Mouse (Mus musculus) heart, embryonic 11.5 days (tissue): ENCODE results near the gene Nrp2. TPM values are rescaled to one million over a fixed set of nuclear protein-coding genes. Genes with fewer than 3 reads are reported as not detected.

Experiments
- ATAC-seq: fragments of 200-750 bp; cut with Nextera tagmentation; replicated peaks from 2 replicates; pipeline ENCODE4 v1.8.0; 2017; ENCODE audit warnings: moderate library complexity; ENCODE audit not compliant: insufficient number of reproducible peaks, low FRiP score, low TSS enrichment
- H3K27ac ChIP-seq: fragments of 300-500 bp; sonication (generic); 2 replicates; pipeline ENCODE4 v1.5.1; 2014; ENCODE audit warnings: mild to moderate bottlenecking, low read depth, low read length
- H3K27me3 ChIP-seq: fragments of 300-500 bp; sonication (generic); 2 replicates; pipeline ENCODE4 v1.6.1; 2014; ENCODE audit warnings: mild to moderate bottlenecking, low read length, mixed read lengths; ENCODE audit not compliant: control insufficient read depth, insufficient read depth
- H3K36me3 ChIP-seq: fragments of 300-500 bp; sonication (generic); 2 replicates; pipeline ENCODE4 v1.6.1; 2014; ENCODE audit warnings: mild to moderate bottlenecking, low read length, moderate library complexity, mixed read lengths; ENCODE audit not compliant: control insufficient read depth, insufficient read depth
- H3K4me1 ChIP-seq: fragments of 300-500 bp; sonication (generic); 2 replicates; pipeline ENCODE4 v1.6.1; 2014; ENCODE audit warnings: low read length; ENCODE audit not compliant: control insufficient read depth, insufficient read depth
- H3K4me2 ChIP-seq: fragments of 300-500 bp; sonication (generic); 2 replicates; pipeline ENCODE4 v1.6.1; 2014; ENCODE audit warnings: mild to moderate bottlenecking, moderate library complexity
- H3K4me3 ChIP-seq: fragments of 300-500 bp; sonication (generic); 2 replicates; pipeline ENCODE4 v1.5.1; 2014; ENCODE audit warnings: low read depth, low read length
- H3K9ac ChIP-seq: fragments of 300-500 bp; sonication (generic); 2 replicates; pipeline ENCODE4 v1.6.1; 2014; ENCODE audit warnings: mild to moderate bottlenecking, low read depth, low read length, moderate library complexity
- H3K9me3 ChIP-seq: fragments of 300-500 bp; sonication (generic); replicated peaks from 2 replicates; pipeline ENCODE4 v1.6.1; 2016; ENCODE audit warnings: low read length; ENCODE audit not compliant: control insufficient read depth
- WGBS: fragments of 180-500 bp; shearing (Covaris S2); extraction: QIAGEN DNeasy Blood & Tissue Kit; methylation state at CpG from one replicate; pipeline ENCODE4 v1.1.7; 2014; ENCODE audit not compliant: insufficient replicate concordance; 5-methylcytosine and 5-hydroxymethylcytosine counted together
- polyA plus RNA-seq: library from polyadenylated mRNA; unstranded; fragments of >200 nt; fragmentation: Nextera tagmentation; extraction: Ambion mirVana; gene quantifications from 2 replicates; pipeline ENCODE4 v1.2.1, GENCODE M21; 2014

Gene Nrp2
- polyA plus RNA-seq, 1 experiment from 2014 or later: 5.5 TPM

- Histone ChIP-seq H3K27ac (no peak overlapping the region), H3K27me3 (no peaks in the 10 kb centered on the region), H3K4me2 (no peak overlapping the region), H3K4me3 (no peak overlapping the region), H3K36me3 (no peaks in the 10 kb centered on the region), H3K9me3 (no peaks in the 10 kb centered on the region), H3K9ac (no peak overlapping the region), H3K4me1 (peaks cover 8% of the 10 kb centered on the region)
- no peak for ATAC-seq
- 22% methylated on average over 5 of the region's 5 CpGs for WGBS
Measured at GRCm38 (mm10) chr1:62786255-62786654, 83.2 kb downstream of the Nrp2 start.

GRCm38 (mm10) chr1:62787546-62787945, 84.5 kb downstream of the Nrp2 start:
- H3K36me3 ChIP-seq: no peaks in the 10 kb centered on the region
- H3K27me3 ChIP-seq: no peaks in the 10 kb centered on the region
- H3K4me1 ChIP-seq: no peaks in the 10 kb centered on the region
- H3K4me2 ChIP-seq: no peak overlapping the region
- WGBS: 83% methylated on average over 10 of the region's 10 CpGs
- H3K27ac ChIP-seq: no peak overlapping the region
- no peak overlapping the region for H3K4me3 ChIP-seq
- H3K9ac ChIP-seq: no peak overlapping the region
- no peaks in the 10 kb centered on the region for H3K9me3 ChIP-seq
- no peak for ATAC-seq

- peak overlapping the region; percentile 33; the same call in 1 of the 2 replicates for H3K4me2 ChIP-seq
- H3K27ac ChIP-seq: no peak overlapping the region
- H3K9me3 ChIP-seq: no peaks in the 10 kb centered on the region
- 34% methylated on average over 19 of the region's 19 CpGs for WGBS
- H3K9ac ChIP-seq: no peak overlapping the region
- no peaks in the 10 kb centered on the region for H3K36me3 ChIP-seq
- no peaks in the 10 kb centered on the region for H3K27me3 ChIP-seq
- no peak overlapping the region for H3K4me3 ChIP-seq
- ATAC-seq: no peak
- H3K4me1 ChIP-seq: peaks cover 9% of the 10 kb centered on the region; the same call in 1 of the 2 replicates
Measured at GRCm38 (mm10) chr1:62794223-62794895, 91.3 kb downstream of the Nrp2 start.

GRCm38 (mm10) chr1:62794896-62795255, 91.8 kb downstream of the Nrp2 start:
- 37% methylated on average over 2 of the region's 2 CpGs for WGBS

GRCm38 (mm10) chr1:62795307-62796037, 92.4 kb downstream of the Nrp2 start:
- Histone ChIP-seq H3K36me3 (no peaks in the 10 kb centered on the region), H3K9ac (peak overlapping the region; percentile 70), H3K9me3 (no peaks in the 10 kb centered on the region), H3K27me3 (no peaks in the 10 kb centered on the region), H3K4me2 (peak overlapping the region; percentile 57), H3K27ac (no peak overlapping the region), H3K4me3 (peak overlapping the region; percentile 41), H3K4me1 (peaks cover 9% of the 10 kb centered on the region; the same call in 1 of the 2 replicates)
- 21% methylated on average over 28 of the region's 28 CpGs for WGBS
- peak; percentile 80 for ATAC-seq

More at GRCm38 (mm10) chr1:62794896-62795255, 91.8 kb downstream of the Nrp2 start:
- peak overlapping the region; percentile 33; the same call in 1 of the 2 replicates for H3K4me2 ChIP-seq
- ATAC-seq: no peak
- no peaks in the 10 kb centered on the region for H3K36me3 ChIP-seq
- no peaks in the 10 kb centered on the region for H3K27me3 ChIP-seq
- peaks cover 9% of the 10 kb centered on the region; the same call in 1 of the 2 replicates for H3K4me1 ChIP-seq
- H3K4me3 ChIP-seq: no peak overlapping the region
- H3K9me3 ChIP-seq: no peaks in the 10 kb centered on the region
- no peak overlapping the region for H3K9ac ChIP-seq
- H3K27ac ChIP-seq: no peak overlapping the region

DNA sequence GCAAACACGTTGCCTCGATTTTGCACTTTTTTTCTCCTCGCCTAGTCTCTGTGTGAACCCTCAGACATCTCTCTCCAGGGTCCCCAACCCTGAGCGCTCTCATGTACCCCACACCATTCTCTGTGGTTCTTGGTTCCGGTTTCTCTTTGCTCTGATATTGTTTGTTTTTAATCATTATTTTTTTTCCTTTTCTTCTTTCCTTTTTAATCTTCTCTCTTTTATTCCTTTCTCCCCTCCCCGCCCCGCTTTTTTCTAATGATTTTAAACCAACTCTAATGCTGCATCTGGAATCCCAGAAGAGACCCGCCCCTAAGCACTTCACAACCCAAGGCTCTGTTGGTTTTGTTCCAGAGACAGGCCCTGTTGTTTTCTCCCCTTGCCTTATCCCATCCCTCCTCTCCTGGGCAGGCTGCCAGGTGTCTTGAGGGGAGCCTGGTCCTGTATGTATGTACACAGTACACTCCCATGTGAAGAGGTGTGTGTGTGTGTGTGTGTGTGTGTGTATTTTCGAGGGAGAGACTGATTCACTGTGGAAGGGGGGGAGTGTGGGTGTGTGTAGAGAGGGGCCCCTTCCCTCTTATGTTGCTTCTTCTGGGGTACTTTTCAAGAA, 93.1 kb downstream of the Nrp2 start:
- peak overlapping the region; percentile 70 for H3K9ac ChIP-seq
- WGBS: 50% methylated on average over 9 of the region's 9 CpGs
- H3K27ac ChIP-seq: no peak overlapping the region

GRCm38 (mm10) chr1:62799427-62799826, 96.3 kb downstream of the Nrp2 start:
- Histone ChIP-seq H3K9ac (no peak overlapping the region), H3K4me2 (no peak overlapping the region), H3K27ac (peak overlapping the region; percentile 73; the same call in 1 of the 2 replicates), H3K4me3 (no peak overlapping the region), H3K9me3 (no peaks in the 10 kb centered on the region), H3K36me3 (no peaks in the 10 kb centered on the region), H3K27me3 (no peaks in the 10 kb centered on the region), H3K4me1 (peaks cover 9% of the 10 kb centered on the region; the same call in 1 of the 2 replicates)
- no peak for ATAC-seq
- 55% methylated on average over 4 of the region's 4 CpGs for WGBS

More for the DNA sequence above, 93.1 kb downstream of the Nrp2 start:
- H3K27me3 ChIP-seq: no peaks in the 10 kb centered on the region
- ATAC-seq: peak; percentile 68; the same call in 1 of the 2 replicates
- no peaks in the 10 kb centered on the region for H3K36me3 ChIP-seq
- peaks cover 9% of the 10 kb centered on the region; the same call in 1 of the 2 replicates for H3K4me1 ChIP-seq
- H3K9me3 ChIP-seq: no peaks in the 10 kb centered on the region
- H3K4me2 ChIP-seq: peak overlapping the region; percentile 57
- H3K4me3 ChIP-seq: peak overlapping the region; percentile 41

- H3K27ac ChIP-seq: peak overlapping the region; percentile 73
- no peak overlapping the region for H3K4me2 ChIP-seq
- 75% methylated on average over 5 of the region's 5 CpGs for WGBS
- H3K9me3 ChIP-seq: no peaks in the 10 kb centered on the region
- H3K4me1 ChIP-seq: peaks cover 7% of the 10 kb centered on the region; the same call in 1 of the 2 replicates
- ATAC-seq: peak; percentile 77
- no peaks in the 10 kb centered on the region for H3K36me3 ChIP-seq
- no peak overlapping the region for H3K9ac ChIP-seq
- H3K4me3 ChIP-seq: no peak overlapping the region
- H3K27me3 ChIP-seq: no peaks in the 10 kb centered on the region
Measured at GRCm38 (mm10) chr1:62800351-62800750, 97.3 kb downstream of the Nrp2 start.
